Mouse (Mus musculus): ENCODE measurements at regions not wholly inside any gene's neighbourhood (a gene's known extent, or its start where the extent isn't known, plus 50 kb on each side); places are given as distances from the start of the nearest gene placed in this dataset.

- TF ChIP-seq CTCF (conservative IDR thresholded peaks at IDR 0.05; ENCODE audit: low read length) (no peak), NANOG (IDR thresholded peaks at IDR 0.05; ENCODE audit: borderline replicate concordance, low read length) (no peak), POU5F1 (IDR thresholded peaks at IDR 0.05; ENCODE audit: borderline replicate concordance, low read length) (no peak)
Measured at GRCm38 (mm10) chr9:91140651-91141050, 221.6 kb upstream of the Zic4 start.

All from E14TG2a.4 (cell line).